Mouse (Mus musculus): ENCODE results near the gene Kcnb1. TPM values are rescaled to one million over a fixed set of nuclear protein-coding genes. Genes with fewer than 3 reads are reported as not detected.

Gene Kcnb1
- polyA plus RNA-seq (2014; fragmentation: Nextera tagmentation; extraction: Ambion mirVana), result 1.1 TPM in 2 replicates

DNA sequence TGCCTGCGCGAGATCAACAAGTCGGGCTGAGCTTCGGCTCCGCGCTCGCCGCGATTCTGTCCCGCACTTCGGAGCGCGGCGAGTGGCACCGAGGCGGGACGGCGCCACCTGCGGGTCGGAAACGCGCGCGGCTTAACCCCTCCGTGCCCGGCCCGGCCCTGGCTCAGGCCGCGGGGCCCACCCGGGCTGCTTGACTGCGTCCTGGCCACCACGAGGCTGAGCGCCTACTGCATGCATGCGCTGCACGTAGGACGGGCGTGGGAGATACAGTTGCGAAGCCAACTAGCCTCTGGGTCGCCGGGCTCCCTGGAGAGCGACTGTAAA lies at the start of gene Kcnb1:
Kcnb1 (minus strand) TSS at position 80 of the 324 bp plus-strand sequence.
- Histone ChIP-seq H3K4me1 (ENCODE audit: control insufficient read depth, insufficient read depth, low read length) (peaks cover 12% of the 10 kb centered on the region), H3K36me3 (ENCODE audit: control insufficient read depth, insufficient read depth, low read length) (no peaks in the 10 kb centered on the region), H3K27me3 (ENCODE audit: control insufficient read depth, insufficient read depth, low read length) (peaks cover 38% of the 10 kb centered on the region), H3K9me3 (ENCODE audit: control insufficient read depth, low read length) (no peaks in the 10 kb centered on the region), H3K27ac (ENCODE audit: low read depth, low read length) (no peak within 1 kb of the TSS), H3K4me2 (ENCODE audit: low read depth) (peak within 1 kb of the TSS; percentile 91), H3K4me3 (ENCODE audit: low read depth, low read length) (peak within 1 kb of the TSS; percentile 59), H3K9ac (ENCODE audit: low read length) (peak within 1 kb of the TSS; percentile 52)
- ATAC-seq (ENCODE audit: insufficient read depth, low FRiP score, low TSS enrichment) (peak; percentile 66; the same call in 1 of the 2 replicates), DNase-seq (ENCODE audit: low spot score) (peak; percentile 86)
- WGBS, result under 1% methylated on average over 34 of the region's 41 CpGs

- Histone ChIP-seq H3K4me2 (ENCODE audit: low read depth) (peak overlapping the region; percentile 79; the same call in 1 of the 2 replicates), H3K36me3 (ENCODE audit: control insufficient read depth, insufficient read depth, low read length) (no peaks in the 10 kb centered on the region)
- ATAC-seq (ENCODE audit: insufficient read depth, low FRiP score, low TSS enrichment), result no peak
Observed at GRCm38 (mm10) chr2:167239262-167239661, 49.3 kb upstream of the Kcnb1 start.

GRCm38 (mm10) chr2:167237224-167237623 lies 47.3 kb upstream of the Kcnb1 start:
- H3K9me3 ChIP-seq (ENCODE audit: control insufficient read depth, low read length), result no peaks in the 10 kb centered on the region
- ATAC-seq (ENCODE audit: insufficient read depth, low FRiP score, low TSS enrichment), result no peak
- no peaks in the 10 kb centered on the region for H3K27me3 ChIP-seq (ENCODE audit: control insufficient read depth, insufficient read depth, low read length)
- no peak overlapping the region for H3K9ac ChIP-seq (ENCODE audit: low read length)
- no peak overlapping the region for H3K4me2 ChIP-seq (ENCODE audit: low read depth)
- 75% methylated on average over 9 of the region's 9 CpGs for WGBS
- no peaks in the 10 kb centered on the region for H3K36me3 ChIP-seq (ENCODE audit: control insufficient read depth, insufficient read depth, low read length)
- H3K27ac ChIP-seq (ENCODE audit: low read depth, low read length), result no peak overlapping the region
- no peak overlapping the region for H3K4me3 ChIP-seq (ENCODE audit: low read depth, low read length)
- no peak for DNase-seq (ENCODE audit: low spot score)
- 0 out of 2 replicates have a peak, but pooled peaks cover 3% of the 10 kb centered on the region for H3K4me1 ChIP-seq (ENCODE audit: control insufficient read depth, insufficient read depth, low read length)

More at GRCm38 (mm10) chr2:167239262-167239661, 49.3 kb upstream of the Kcnb1 start:
- Histone ChIP-seq H3K9ac (ENCODE audit: low read length) (no peak overlapping the region), H3K27me3 (ENCODE audit: control insufficient read depth, insufficient read depth, low read length) (no peaks in the 10 kb centered on the region), H3K4me1 (ENCODE audit: control insufficient read depth, insufficient read depth, low read length) (0 out of 2 replicates have a peak, but pooled peaks cover 3% of the 10 kb centered on the region), H3K9me3 (ENCODE audit: control insufficient read depth, low read length) (no peaks in the 10 kb centered on the region), H3K4me3 (ENCODE audit: low read depth, low read length) (peak overlapping the region; percentile 41), H3K27ac (ENCODE audit: low read depth, low read length) (no peak overlapping the region)
- peak; percentile 35 for DNase-seq (ENCODE audit: low spot score)
- WGBS, result 30% methylated on average over 12 of the region's 12 CpGs

GRCm38 (mm10) chr2:167236174-167236573 lies 46.2 kb upstream of the Kcnb1 start:
- DNase-seq (ENCODE audit: low spot score), result no peak
- H3K36me3 ChIP-seq (ENCODE audit: control insufficient read depth, insufficient read depth, low read length), result no peaks in the 10 kb centered on the region
- ATAC-seq (ENCODE audit: insufficient read depth, low FRiP score, low TSS enrichment), result no peak

GRCm38 (mm10) chr2:167235338-167236018 lies 45.5 kb upstream of the Kcnb1 start:
- H3K9me3 ChIP-seq (ENCODE audit: control insufficient read depth, low read length), result no peaks in the 10 kb centered on the region
- H3K36me3 ChIP-seq (ENCODE audit: control insufficient read depth, insufficient read depth, low read length), result no peaks in the 10 kb centered on the region
- H3K27me3 ChIP-seq (ENCODE audit: control insufficient read depth, insufficient read depth, low read length), result no peaks in the 10 kb centered on the region
- ATAC-seq (ENCODE audit: insufficient read depth, low FRiP score, low TSS enrichment) (no peak), DNase-seq (ENCODE audit: low spot score) (no peak)
- peaks cover under 1% of the 10 kb centered on the region; the same call in 1 of the 2 replicates for H3K4me1 ChIP-seq (ENCODE audit: control insufficient read depth, insufficient read depth, low read length)
- H3K4me2 ChIP-seq (ENCODE audit: low read depth), result no peak overlapping the region
- WGBS, result 68% methylated on average over 17 of the region's 17 CpGs
- H3K27ac ChIP-seq (ENCODE audit: low read depth, low read length), result no peak overlapping the region
- no peak overlapping the region for H3K9ac ChIP-seq (ENCODE audit: low read length)
- H3K4me3 ChIP-seq (ENCODE audit: low read depth, low read length), result no peak overlapping the region

More at GRCm38 (mm10) chr2:167236174-167236573, 46.2 kb upstream of the Kcnb1 start:
- H3K4me2 ChIP-seq (ENCODE audit: low read depth), result no peak overlapping the region
- no peak overlapping the region for H3K27ac ChIP-seq (ENCODE audit: low read depth, low read length)
- H3K4me1 ChIP-seq (ENCODE audit: control insufficient read depth, insufficient read depth, low read length), result 0 out of 2 replicates have a peak, but pooled peaks cover 3% of the 10 kb centered on the region
- WGBS, result 95% methylated on average over 4 of the region's 4 CpGs
- H3K4me3 ChIP-seq (ENCODE audit: low read depth, low read length), result no peak overlapping the region
- H3K27me3 ChIP-seq (ENCODE audit: control insufficient read depth, insufficient read depth, low read length), result no peaks in the 10 kb centered on the region
- no peak overlapping the region for H3K9ac ChIP-seq (ENCODE audit: low read length)
- H3K9me3 ChIP-seq (ENCODE audit: control insufficient read depth, low read length), result no peaks in the 10 kb centered on the region

- Histone ChIP-seq H3K9me3 (ENCODE audit: control insufficient read depth, low read length) (no peaks in the 10 kb centered on the region), H3K27me3 (ENCODE audit: control insufficient read depth, insufficient read depth, low read length) (no peaks in the 10 kb centered on the region), H3K36me3 (ENCODE audit: control insufficient read depth, insufficient read depth, low read length) (no peaks in the 10 kb centered on the region), H3K4me3 (ENCODE audit: low read depth, low read length) (no peak overlapping the region), H3K4me1 (ENCODE audit: control insufficient read depth, insufficient read depth, low read length) (peaks cover 3% of the 10 kb centered on the region; the same call in 1 of the 2 replicates), H3K4me2 (ENCODE audit: low read depth) (no peak overlapping the region), H3K9ac (ENCODE audit: low read length) (no peak overlapping the region), H3K27ac (ENCODE audit: low read depth, low read length) (no peak overlapping the region)
- no peak for DNase-seq (ENCODE audit: low spot score)
- ATAC-seq (ENCODE audit: insufficient read depth, low FRiP score, low TSS enrichment), result no peak
- 42% methylated on average over 14 of the region's 14 CpGs for WGBS
Observed at GRCm38 (mm10) chr2:167233771-167234170, 43.8 kb upstream of the Kcnb1 start.

GRCm38 (mm10) chr2:167233009-167233335 lies 43.0 kb upstream of the Kcnb1 start:
- no peaks in the 10 kb centered on the region for H3K27me3 ChIP-seq (ENCODE audit: control insufficient read depth, insufficient read depth, low read length)
- no peak overlapping the region for H3K4me3 ChIP-seq (ENCODE audit: low read depth, low read length)
- no peak overlapping the region for H3K27ac ChIP-seq (ENCODE audit: low read depth, low read length)
- no peaks in the 10 kb centered on the region for H3K9me3 ChIP-seq (ENCODE audit: control insufficient read depth, low read length)
- no peak overlapping the region for H3K9ac ChIP-seq (ENCODE audit: low read length)
- H3K4me1 ChIP-seq (ENCODE audit: control insufficient read depth, insufficient read depth, low read length), result peaks cover 3% of the 10 kb centered on the region; the same call in 1 of the 2 replicates
- no peak for ATAC-seq (ENCODE audit: insufficient read depth, low FRiP score, low TSS enrichment)
- WGBS, result 66% methylated on average over 5 of the region's 5 CpGs
- H3K4me2 ChIP-seq (ENCODE audit: low read depth), result no peak overlapping the region
- no peaks in the 10 kb centered on the region for H3K36me3 ChIP-seq (ENCODE audit: control insufficient read depth, insufficient read depth, low read length)
- no peak for DNase-seq (ENCODE audit: low spot score)

- Histone ChIP-seq H3K36me3 (ENCODE audit: control insufficient read depth, insufficient read depth, low read length) (no peaks in the 10 kb centered on the region), H3K9me3 (ENCODE audit: control insufficient read depth, low read length) (no peaks in the 10 kb centered on the region), H3K4me3 (ENCODE audit: low read depth, low read length) (no peak overlapping the region), H3K27me3 (ENCODE audit: control insufficient read depth, insufficient read depth, low read length) (no peaks in the 10 kb centered on the region), H3K4me2 (ENCODE audit: low read depth) (no peak overlapping the region), H3K9ac (ENCODE audit: low read length) (no peak overlapping the region; the same call in 1 of the 2 replicates), H3K4me1 (ENCODE audit: control insufficient read depth, insufficient read depth, low read length) (peaks cover 3% of the 10 kb centered on the region; the same call in 1 of the 2 replicates), H3K27ac (ENCODE audit: low read depth, low read length) (no peak overlapping the region)
- 50% methylated on average over 14 of the region's 14 CpGs for WGBS
- DNase-seq (ENCODE audit: low spot score) (peak; percentile 31), ATAC-seq (ENCODE audit: insufficient read depth, low FRiP score, low TSS enrichment) (no peak)
Observed at GRCm38 (mm10) chr2:167232132-167233008, 42.4 kb upstream of the Kcnb1 start.
